ENCODE assay signal across 14 mouse cellular contexts in the genomic region with DNA sequence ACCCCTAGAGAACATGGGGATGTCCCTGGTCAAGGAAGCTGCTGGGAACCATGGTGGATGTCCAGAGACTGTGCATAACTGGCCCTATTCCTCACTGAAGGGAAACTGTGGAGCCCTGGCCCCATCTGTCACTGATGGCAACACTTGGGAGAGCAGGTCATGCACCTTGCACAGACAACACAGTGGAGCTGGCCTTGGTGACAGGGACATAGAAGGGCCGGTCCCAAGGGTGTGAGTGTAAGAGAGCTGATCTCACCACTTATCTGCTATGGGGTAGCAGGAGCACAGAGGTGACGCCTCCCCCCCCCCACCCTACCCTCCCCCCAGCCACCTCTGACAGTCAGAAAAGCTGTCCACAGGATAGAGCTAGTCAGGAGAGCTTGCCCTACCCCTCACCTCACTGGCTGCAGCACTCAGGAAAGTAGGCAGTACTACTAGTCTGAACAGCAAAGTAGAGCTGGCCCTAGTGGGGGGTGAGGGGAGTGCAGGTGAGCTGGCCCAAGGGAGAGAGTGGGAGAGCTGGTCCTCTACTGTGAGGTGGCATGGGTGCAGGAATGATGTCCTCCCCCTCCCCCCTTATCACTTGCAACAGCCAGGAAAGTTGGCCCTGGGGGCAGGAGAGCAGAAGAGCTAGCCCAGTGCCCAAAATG. TPM values are rescaled to one million over a fixed set of nuclear protein-coding genes. Genes with fewer than 3 reads are reported as not detected.
DNase-seq lines count a peak whose midpoint lies in the region; ATAC-seq and TF ChIP-seq lines count a peak whose summit lies in the region.
"Had no signal": no experiment of that assay in that cellular context is flagged by ENCODE, and none has a peak within 500 bp of the region (broad histone marks: within the 10 kb centered on the region; RNA-seq: fewer than 3 reads in every experiment).

No protein-coding gene starts in this region.

- POLR2A ChIA-PET in Patski (lab: Charles Lee), result no interaction called here

- 76% methylated on average over 2 of the region's 2 CpGs for whole genome bisulfite sequencing in lung, embryonic 15.5 days
- WGBS in hindbrain, postnatal 0 days, result 87% methylated on average over 2 of the region's 2 CpGs

- in situ Hi-C loops in Patski (cut with MboI; ENCODE audit: low pct_unique_long_range_greater_than_20kb), result no loop called here

- H3K4me1 ChIP-seq in lung, embryonic 15.5 days, result no peaks in the 10 kb centered on the region
- H3K4me1 ChIP-seq in hindbrain, postnatal 0 days (ENCODE audit: insufficient read depth, low read length), result no peaks in the 10 kb centered on the region

- DNase-seq in gastrocnemius, adult 2 months, result no peak
- no peak for DNase-seq in gastrocnemius, postnatal 4 days (ENCODE audit: low spot score in 2 of 2)
- DNase-seq in lung, postnatal 36 days, result no peak
- no peak for DNase-seq in Patski (ENCODE audit: low read depth, low spot score)
- no peak for DNase-seq in hindbrain, postnatal 0 days (ENCODE audit: low spot score)
- DNase-seq in adrenal gland, adult 2 months, result no peak
- no peak for DNase-seq in layer of hippocampus, postnatal 36 days
- DNase-seq: cerebellum, adult 9-10 months; heart, adult 18-20 months; heart, postnatal 36 days; kidney, adult 2 months; lung, adult 2 months; thymus, postnatal 25 days had no signal

- no peak overlapping the region for H3K4me2 ChIP-seq in lung, embryonic 15.5 days
- no peak overlapping the region for H3K4me2 ChIP-seq in hindbrain, postnatal 0 days (ENCODE audit: low read depth, low read length)

- H3K4me3 ChIP-seq in gastrocnemius, adult 2 months, result no peak overlapping the region
- no peak overlapping the region for H3K4me3 ChIP-seq in lung, embryonic 15.5 days
- H3K4me3 ChIP-seq in hindbrain, postnatal 0 days (ENCODE audit: low read length), result no peak overlapping the region

- no peak overlapping the region for H3K27ac ChIP-seq in gastrocnemius, adult 2 months
- H3K27ac ChIP-seq in lung, embryonic 15.5 days, result no peak overlapping the region
- H3K27ac ChIP-seq in hindbrain, postnatal 0 days, result no peak overlapping the region

- no peaks in the 10 kb centered on the region for H3K36me3 ChIP-seq in lung, embryonic 15.5 days
- no peaks in the 10 kb centered on the region for H3K36me3 ChIP-seq in hindbrain, postnatal 0 days (ENCODE audit: insufficient read depth, low read length)

- H3K9ac ChIP-seq in lung, embryonic 15.5 days, result no peak overlapping the region
- H3K9ac ChIP-seq in hindbrain, postnatal 0 days (replicated peaks; ENCODE audit: low read length), result no peak overlapping the region

- CTCF ChIA-PET in Patski (lab: Charles Lee), result no interaction called here

- H3K27me3 ChIP-seq in lung, embryonic 15.5 days, result no peaks in the 10 kb centered on the region
- H3K27me3 ChIP-seq in Patski, result no peaks in the 10 kb centered on the region
- no peaks in the 10 kb centered on the region for H3K27me3 ChIP-seq in hindbrain, postnatal 0 days (ENCODE audit: insufficient read depth, low read length)

- H3K9me3 ChIP-seq in lung, embryonic 15.5 days, result no peaks in the 10 kb centered on the region
- no peaks in the 10 kb centered on the region for H3K9me3 ChIP-seq in hindbrain, postnatal 0 days (ENCODE audit: low read length)

- ATAC-seq in lung, embryonic 15.5 days (ENCODE audit: borderline replicate concordance, extremely low read depth, low FRiP score, low TSS enrichment), result peak; percentile 39
- ATAC-seq in Patski, result peak; percentile 12
- ATAC-seq in hindbrain, postnatal 0 days, result peak; percentile 35; the same call in 1 of the 2 replicates

- intact Hi-C loops in gastrocnemius, adult 2 months (cut with DNase I), result no loop called here

- peak; percentile 10; the same call in 1 of the 2 replicates for TF ChIP-seq CTCF in gastrocnemius, adult 2 months (IDR thresholded peaks at IDR 0.05)
- TF ChIP-seq CTCF in Patski (IDR thresholded peaks at IDR 0.05), result no peak
- no peak for TF ChIP-seq CTCF in hindbrain, postnatal 0 days (IDR thresholded peaks at IDR 0.05; ENCODE audit: low read depth)

RNA-seq across cellular contexts. Expression of a gene that starts 17.7 kb away (rescaled TPM):
- 1 to 10 TPM in 1 of 2 experiments, under 1 TPM in 1; 0.08 to 2.1 TPM for total RNA-seq in gastrocnemius, adult 2 months (2021)
- 10 to 100 TPM; 59.0 to 73.2 TPM for total RNA-seq in gastrocnemius, postnatal 4 days (2021)
- 2.2 and 2.4 TPM in 2 replicates for polyA plus RNA-seq in lung, embryonic 15.5 days (2015; fragmentation: Nextera tagmentation; extraction: Ambion mirVana)
- 2.2 TPM for polyA plus RNA-seq in Patski (2021)
- 12.7 and 31.2 TPM in 2 replicates for total RNA-seq in hindbrain, postnatal 0 days (2014; rRNA removed)
- polyA plus RNA-seq in hindbrain, postnatal 0 days (2015; fragmentation: Nextera tagmentation; extraction: Ambion mirVana), result 5.1 and 5.7 TPM in 2 replicates
- under 1 TPM; 0.63 to 0.79 TPM for total RNA-seq in adrenal gland, adult 2 months (2021)
- polyA plus RNA-seq in adrenal gland, adult 2 months (2012; rRNA removed), result 0.04 and 0.12 TPM in 2 replicates
- 10 to 100 TPM; 70.0 to 81.5 TPM for total RNA-seq in layer of hippocampus, postnatal 36 days (2021)
